Mouse (Mus musculus): Measurements from ENCODE around the gene Prkcd.

GRCm38 (mm10) chr14:30671095-30671985 is 45.3 kb upstream of the Prkcd start:
- no peak for TF ChIP-seq CTCF (IDR thresholded peaks at IDR 0.05; ENCODE audit: extremely low read depth, insufficient read length, insufficient replicate concordance, low read depth, low read length)
- no peak for TF ChIP-seq POLR2A (IDR thresholded peaks at IDR 0.05; ENCODE audit: low read depth, low read length)

Measured in small intestine, adult 2 months (tissue).